Mouse (Mus musculus) gastrocnemius, postnatal 4 days (tissue): Measurements from ENCODE around the gene Gnat1. TPM values are rescaled to one million over a fixed set of nuclear protein-coding genes. Genes with fewer than 3 reads are reported as not detected.

ENCODE experiments used
- DNase-seq, 2 experiments: peaks; one replicate each; pipeline ENCODE4 v3.0.0; 2021 to 2022; ENCODE audit warnings: low spot score in 2 of 2, mixed read lengths in 2 of 2
- total RNA-seq, 2 experiments: library from RNA; stranded (reverse); gene quantifications; 2 replicates each; pipeline ENCODE4 v1.2.3; 2021

Gnat1 gene
- total RNA-seq, 2 experiments from 2014 or later: not detected

- peak; percentile 81 to 89 for DNase-seq
These were observed 22.1 kb upstream of the Gnat1 start for GRCm38 (mm10) chr9:107701594-107701993.

GRCm38 (mm10) chr9:107700114-107700571 is 20.6 kb upstream of the Gnat1 start:
- DNase-seq: peak in 1 of 2 experiments; percentile 64

- DNase-seq: no peak
These were observed 20.0 kb upstream of the Gnat1 start for GRCm38 (mm10) chr9:107699376-107699980.

- no peak for DNase-seq
These were observed 19.2 kb upstream of the Gnat1 start for GRCm38 (mm10) chr9:107698611-107699190.

- DNase-seq: no peak
These were observed 18.5 kb upstream of the Gnat1 start for GRCm38 (mm10) chr9:107697811-107698521.

- no peak for DNase-seq
These were observed 17.5 kb upstream of the Gnat1 start for GRCm38 (mm10) chr9:107696845-107697610.

GRCm38 (mm10) chr9:107696106-107696479 is 16.6 kb upstream of the Gnat1 start:
- DNase-seq: no peak

GRCm38 (mm10) chr9:107695441-107696105 is 16.1 kb upstream of the Gnat1 start:
- DNase-seq: no peak

GRCm38 (mm10) chr9:107694627-107695026 is 15.1 kb upstream of the Gnat1 start:
- no peak for DNase-seq

- no peak for DNase-seq
These were observed 14.0 kb upstream of the Gnat1 start for GRCm38 (mm10) chr9:107693433-107693987.

GRCm38 (mm10) chr9:107692785-107693184 is 13.3 kb upstream of the Gnat1 start:
- no peak for DNase-seq

- no peak for DNase-seq
These were observed 10.9 kb upstream of the Gnat1 start for GRCm38 (mm10) chr9:107690391-107690790.

- no peak for DNase-seq
These were observed 9.4 kb upstream of the Gnat1 start for GRCm38 (mm10) chr9:107688939-107689338.

GRCm38 (mm10) chr9:107688415-107688814 is 8.9 kb upstream of the Gnat1 start:
- DNase-seq: no peak

- peak in 1 of 2 experiments; percentile 73 for DNase-seq
These were observed 5.9 kb upstream of the Gnat1 start for GRCm38 (mm10) chr9:107685231-107685981.

- DNase-seq: no peak
These were observed 2.9 kb upstream of the Gnat1 start for GRCm38 (mm10) chr9:107682405-107682804.

GRCm38 (mm10) chr9:107678861-107679260 is 651 bp downstream of the Gnat1 start:
- DNase-seq: no peak

- DNase-seq: peak in 1 of 2 experiments; percentile 74
These were observed 1.5 kb downstream of the Gnat1 start for GRCm38 (mm10) chr9:107677819-107678526.

GRCm38 (mm10) chr9:107677091-107677784 is 2.3 kb downstream of the Gnat1 start:
- DNase-seq: no peak
